Comparison of ENCODE assay signal across 35 mouse cellular contexts in the genomic region with DNA sequence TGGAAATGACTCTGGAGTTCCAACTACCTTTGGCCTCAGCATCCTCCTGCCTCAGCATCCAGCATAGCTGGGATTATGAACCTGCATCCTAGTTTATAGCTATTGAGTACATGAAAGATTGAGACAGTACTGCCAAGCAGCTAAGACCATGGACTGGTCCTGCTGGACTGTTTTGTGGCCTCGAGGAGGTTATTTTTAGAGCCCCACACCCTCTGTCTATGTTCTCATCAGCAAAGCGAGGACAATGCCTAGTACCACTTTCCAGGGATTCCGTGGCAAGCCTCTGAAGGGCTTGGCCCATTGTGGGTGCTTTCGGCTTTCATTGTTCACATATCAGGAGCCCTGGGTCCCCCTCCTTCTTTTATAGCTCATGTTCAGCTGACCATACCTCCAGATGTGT. TPM values are rescaled to one million over a fixed set of nuclear protein-coding genes. Genes with fewer than 3 reads are reported as not detected.
A peak's percentile ranks its signal among the peaks of the same experiment; 100 is the strongest.
DNase-seq lines count a peak whose midpoint lies in the region; ATAC-seq lines count a peak whose summit lies in the region.
"Had no signal": no experiment of that assay in that cellular context is flagged by ENCODE, and none has a peak within 500 bp of the region (broad histone marks: within the 10 kb centered on the region; RNA-seq: fewer than 3 reads in every experiment).

No protein-coding gene starts in this region.

- peaks cover 95% of the 10 kb centered on the region for H3K4me1 ChIP-seq in heart, embryonic 12.5 days (replicated peaks)
- peaks cover 95% of the 10 kb centered on the region for H3K4me1 ChIP-seq in heart, embryonic 15.5 days (replicated peaks)

- no peak overlapping the region for H3K4me3 ChIP-seq in heart, embryonic 12.5 days
- no peak overlapping the region for H3K4me3 ChIP-seq in heart, embryonic 15.5 days
- H3K4me3 ChIP-seq: embryonic facial prominence, embryonic 10.5 days; embryonic facial prominence, embryonic 13.5 days; erythroblast, embryonic 14.5 days; forebrain, embryonic 12.5 days; forebrain, embryonic 15.5 days had no signal

- 58% methylated on average over 4 of the region's 4 CpGs for WGBS in heart, embryonic 12.5 days
- 51% methylated on average over 4 of the region's 4 CpGs for WGBS in heart, embryonic 15.5 days

- 0 out of 2 replicates have a peak, but pooled peaks cover 5% of the 10 kb centered on the region for H3K36me3 ChIP-seq in heart, embryonic 12.5 days
- no peaks in the 10 kb centered on the region for H3K36me3 ChIP-seq in heart, embryonic 15.5 days
- H3K36me3 ChIP-seq: embryonic facial prominence, embryonic 10.5 days; embryonic facial prominence, embryonic 13.5 days; forebrain, embryonic 12.5 days; forebrain, embryonic 15.5 days had no signal

- 0 out of 2 replicates have a peak overlapping the region, but pooled peaks have one; percentile 4 for H3K27ac ChIP-seq in heart, embryonic 12.5 days (ENCODE audit: poor library complexity, severe bottlenecking)
- peak overlapping the region; percentile 60 for H3K27ac ChIP-seq in heart, embryonic 15.5 days
- H3K27ac ChIP-seq: embryonic facial prominence, embryonic 13.5 days; forebrain, embryonic 12.5 days; forebrain, embryonic 15.5 days; hindbrain, embryonic 14.5 days; hindbrain, postnatal 0 days had no signal

- H3K9ac ChIP-seq in heart, embryonic 12.5 days = 0 out of 2 replicates have a peak overlapping the region, but pooled peaks have one; percentile 19
- H3K9ac ChIP-seq in heart, embryonic 15.5 days = no peak overlapping the region
- H3K9ac ChIP-seq: embryonic facial prominence, embryonic 13.5 days; forebrain, embryonic 12.5 days; forebrain, embryonic 15.5 days; hindbrain, embryonic 14.5 days had no signal

- H3K9me3 ChIP-seq in heart, embryonic 12.5 days (replicated peaks) = no peaks in the 10 kb centered on the region
- H3K9me3 ChIP-seq in heart, embryonic 15.5 days (replicated peaks) = no peaks in the 10 kb centered on the region
- H3K9me3 ChIP-seq: embryonic facial prominence, embryonic 10.5 days; embryonic facial prominence, embryonic 13.5 days; forebrain, embryonic 12.5 days; forebrain, embryonic 15.5 days; G1E had no signal

- peak; percentile 94 for DNase-seq in heart, adult 11 months
- no peak for DNase-seq in heart, postnatal 14 days
- no peak for DNase-seq in heart, adult 8-10 months (ENCODE audit: low spot score)
- no peak for DNase-seq in frontal cortex, postnatal 36 days (ENCODE audit: low spot score in 2 of 2)
- DNase-seq in cerebellum, adult 11-12 months = no peak
- DNase-seq: adrenal gland, postnatal 10 days; adrenal gland, postnatal 36 days; B cell, adult 2 months; cerebellum, adult 11 months; cerebellum, adult 8-10 months; cerebellum, postnatal 10 days; cerebellum, postnatal 36 days; embryo, embryonic 11 days; gastrocnemius, postnatal 25 days; kidney, adult 2 months had no signal

- intact Hi-C loops in heart, postnatal 14 days (cut with DNase I) = no loop called here

- ATAC-seq in heart, embryonic 12.5 days (ENCODE audit: insufficient number of reproducible peaks, low FRiP score) = no peak
- no peak for ATAC-seq in heart, embryonic 15.5 days (replicated peaks; ENCODE audit: insufficient number of reproducible peaks, insufficient read depth, low FRiP score, low read depth)
- ATAC-seq: forebrain, embryonic 15.5 days; hindbrain, postnatal 0 days; inflammation-experienced regulatory T-cells, adult 6 months; intestine, embryonic 16.5 days; Patski had no signal

- H3K27me3 ChIP-seq in heart, embryonic 12.5 days (replicated peaks) = no peaks in the 10 kb centered on the region
- no peaks in the 10 kb centered on the region for H3K27me3 ChIP-seq in heart, embryonic 15.5 days
- H3K27me3 ChIP-seq: Patski had no signal

- H3K4me2 ChIP-seq in heart, embryonic 12.5 days = no peak overlapping the region
- no peak overlapping the region for H3K4me2 ChIP-seq in heart, embryonic 15.5 days
- H3K4me2 ChIP-seq: embryonic facial prominence, embryonic 13.5 days; forebrain, embryonic 12.5 days; forebrain, embryonic 15.5 days; hindbrain, embryonic 14.5 days had no signal

RNA-seq across cellular contexts. Expression of a gene that starts 4.6 kb away (rescaled TPM):
- 10 to 100 TPM; 67.5 to 74.6 TPM for total RNA-seq in heart, postnatal 14 days (2021)
- 46.6 and 49.8 TPM in 2 replicates for polyA plus RNA-seq in heart, embryonic 12.5 days (2016; fragmentation: Nextera tagmentation; extraction: Ambion mirVana)
- 10 to 100 TPM; 44.8 to 57.2 (median 49.5) TPM for total RNA-seq in heart, adult 8-10 months (2022)
- polyA plus RNA-seq in heart, embryonic 15.5 days (2015; fragmentation: Nextera tagmentation; extraction: Ambion mirVana) = 52.0 and 57.2 TPM in 2 replicates
- total RNA-seq: CH12.LX had no signal
- polyA plus RNA-seq: inflammation-experienced regulatory T-cells, adult 6 months had no signal

RNA-seq across cellular contexts. Expression of a gene that starts 31.2 kb away (rescaled TPM):
- total RNA-seq in heart, postnatal 14 days (2021) = under 1 TPM in 1 of 2 experiments, not detected in 1; 0.12 TPM
- not detected in 2 replicates for polyA plus RNA-seq in heart, embryonic 12.5 days (2016; fragmentation: Nextera tagmentation; extraction: Ambion mirVana)
- total RNA-seq in heart, adult 8-10 months (2022) = not detected
- 0.13 TPM in 1 of 2 replicates, not detected in the other for polyA plus RNA-seq in heart, embryonic 15.5 days (2015; fragmentation: Nextera tagmentation; extraction: Ambion mirVana)
- total RNA-seq: CH12.LX; G1E; gastrocnemius, adult 18-20 months; gastrocnemius, postnatal 25 days; heart, postnatal 36 days had no signal
- polyA plus RNA-seq: erythroblast, embryonic 14.5 days; G1E; inflammation-experienced regulatory T-cells, adult 6 months; kidney, embryonic 14.5 days had no signal

RNA-seq across cellular contexts. Expression of a gene that starts 51.8 kb away (rescaled TPM):
- total RNA-seq in heart, postnatal 14 days (2021) = not detected
- not detected in 2 replicates for polyA plus RNA-seq in heart, embryonic 12.5 days (2016; fragmentation: Nextera tagmentation; extraction: Ambion mirVana)
- total RNA-seq in heart, adult 8-10 months (2022) = not detected
- polyA plus RNA-seq in heart, embryonic 15.5 days (2015; fragmentation: Nextera tagmentation; extraction: Ambion mirVana) = not detected in 2 replicates
- total RNA-seq: adrenal gland, adult 18-20 months; adrenal gland, postnatal 10 days; adrenal gland, postnatal 36 days; CH12.LX; gastrocnemius, adult 18-20 months; gastrocnemius, postnatal 25 days; heart, postnatal 36 days had no signal
- polyA plus RNA-seq: cortical plate, adult 2 months; embryonic facial prominence, embryonic 10.5 days; embryonic facial prominence, embryonic 13.5 days; erythroblast, embryonic 14.5 days; forebrain, embryonic 12.5 days; G1E; gonadal fat pad, adult 2 months; inflammation-experienced regulatory T-cells, adult 6 months; intestine, embryonic 16.5 days; kidney, embryonic 14.5 days had no signal
